ENCODE assay signal across 21 mouse cellular contexts in the genomic region with DNA sequence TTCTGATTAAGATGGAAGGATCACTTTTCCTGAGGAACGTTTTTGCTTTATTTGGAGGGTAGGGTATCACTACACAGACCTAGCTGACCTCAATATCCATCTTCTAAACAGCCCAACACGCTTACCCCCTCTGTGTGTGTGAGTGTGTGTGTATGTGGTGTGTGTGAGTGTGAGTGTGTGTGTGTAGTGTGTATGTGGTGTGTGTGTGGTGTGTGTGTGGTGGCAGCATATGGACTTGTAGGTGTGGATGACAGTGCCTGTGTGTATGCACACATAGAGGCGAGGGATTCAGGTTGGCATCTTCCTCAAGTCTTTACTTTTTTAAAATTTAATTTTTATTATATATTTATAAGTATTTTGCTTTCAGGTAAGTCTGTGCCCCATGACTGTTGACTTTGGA. TPM values are rescaled to one million over a fixed set of nuclear protein-coding genes. Genes with fewer than 3 reads are reported as not detected.
"Had no signal": no experiment of that assay in that cellular context is flagged by ENCODE, and none has a peak within 500 bp of the region (broad histone marks: within the 10 kb centered on the region; RNA-seq: fewer than 3 reads in every experiment).

No protein-coding gene starts in this region.

- DNase-seq: lung, adult 18-20 months; lung, embryonic 14.5 days; lung, postnatal 10 days; lung, postnatal 4 days; retina, postnatal 1 day; right cerebral cortex, adult 18-20 months; right cerebral cortex, postnatal 25 days; right cerebral cortex, postnatal 4 days; spleen, adult 18-20 months; thymus, adult 18-20 months; thymus, postnatal 14 days; thymus, postnatal 36 days had no signal

- H3K27ac ChIP-seq: midbrain, embryonic 12.5 days; neural tube, embryonic 12.5 days had no signal

- ATAC-seq: midbrain, embryonic 16.5 days had no signal

- H3K4me3 ChIP-seq: midbrain, embryonic 12.5 days; neural tube, embryonic 12.5 days had no signal

- H3K27me3 ChIP-seq: midbrain, embryonic 12.5 days; neural tube, embryonic 12.5 days had no signal

- H3K9ac ChIP-seq: lung, embryonic 14.5 days; midbrain, embryonic 12.5 days; neural tube, embryonic 12.5 days had no signal

RNA-seq across cellular contexts. Expression of a gene that starts 27.9 kb away (rescaled TPM):
- polyA plus RNA-seq: liver, embryonic 16.5 days; lung, embryonic 14.5 days; lung, embryonic 16.5 days; midbrain, embryonic 10.5 days; neural tube, embryonic 12.5 days; stomach, embryonic 14.5 days; stomach, embryonic 16.5 days; thymus, postnatal 0 days had no signal
